Mouse (Mus musculus) frontal cortex, postnatal 36 days (tissue): ENCODE data around the gene Olfr1222.
"Not testable (repeated sequence)": the region's sequence is repeated elsewhere in the genome, so short reads cannot be mapped to it uniquely, and the experiment has no call there.

ENCODE experiments used
- DNase-seq, 2 experiments: peaks; one replicate each; pipeline ENCODE4 v3.0.0; 2022; ENCODE audit warnings: low spot score in 2 of 2

Gene Olfr1222

DNA sequence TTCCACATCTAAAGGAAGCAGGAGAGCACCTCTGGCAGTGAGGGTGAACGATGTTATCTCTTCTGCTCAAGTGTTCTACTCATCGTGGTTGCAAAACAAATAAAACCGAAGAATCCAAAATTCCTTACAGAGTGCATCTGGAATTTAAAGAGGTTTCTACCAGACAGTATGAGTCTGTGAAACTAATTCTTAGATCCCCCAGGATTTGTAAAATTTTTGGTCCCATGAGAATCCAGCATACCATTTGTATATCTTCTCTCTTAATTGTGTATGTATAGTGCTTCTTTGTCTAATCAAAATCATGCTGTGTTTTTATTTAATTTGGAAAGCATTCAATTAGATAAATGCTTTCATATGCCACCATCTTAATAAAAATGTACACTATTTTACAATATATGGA, at the start of gene Olfr1222:
Gene Olfr1222, minus strand, starts transcription at position 101 of the 400 bp plus-strand sequence.
- DNase-seq: no peak

DNA sequence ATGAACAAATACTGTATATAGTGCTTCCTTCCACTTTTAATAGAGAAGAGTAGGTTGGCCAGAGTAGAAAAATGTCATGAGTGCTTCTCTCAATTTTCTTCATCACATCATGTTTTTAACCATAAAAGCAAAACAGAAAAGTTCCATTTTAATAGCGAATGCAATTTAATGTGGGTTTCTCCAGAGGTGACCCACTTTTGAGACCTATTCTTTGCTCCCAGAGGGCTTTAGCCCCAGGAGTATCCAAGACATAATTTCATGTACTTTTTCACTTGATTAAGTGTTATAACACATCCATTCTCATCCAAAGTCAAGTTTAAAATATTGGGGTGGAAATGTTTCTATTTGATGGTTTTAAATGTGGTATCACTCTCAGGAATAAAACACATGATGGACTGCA, 41.7 kb upstream of the Olfr1222 start, which contains the start of gene Olfr1225:
Gene Olfr1225, minus strand, starts transcription at position 101 of the 400 bp plus-strand sequence.
- no peak for DNase-seq

DNA sequence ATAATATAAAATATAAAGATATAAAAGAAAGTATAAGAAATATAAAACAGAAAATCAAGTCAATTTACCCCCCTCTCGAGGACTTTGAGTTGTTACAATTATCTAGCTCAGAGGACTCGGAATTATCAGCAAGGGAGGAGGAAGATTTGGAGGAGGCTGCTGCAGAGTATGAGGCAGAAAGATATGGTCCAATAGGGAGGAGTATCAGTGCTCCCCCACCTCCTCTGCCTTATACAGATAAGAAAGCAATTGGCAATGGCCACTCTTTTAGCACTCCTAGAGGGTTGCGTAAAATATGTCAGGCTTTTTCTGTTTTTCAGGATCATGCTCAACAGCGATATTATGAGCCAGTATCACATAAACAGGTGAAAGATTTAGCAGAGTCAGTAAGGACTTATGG, 31.9 kb upstream of the Olfr1222 start:
- DNase-seq: not testable (repeated sequence)

DNA sequence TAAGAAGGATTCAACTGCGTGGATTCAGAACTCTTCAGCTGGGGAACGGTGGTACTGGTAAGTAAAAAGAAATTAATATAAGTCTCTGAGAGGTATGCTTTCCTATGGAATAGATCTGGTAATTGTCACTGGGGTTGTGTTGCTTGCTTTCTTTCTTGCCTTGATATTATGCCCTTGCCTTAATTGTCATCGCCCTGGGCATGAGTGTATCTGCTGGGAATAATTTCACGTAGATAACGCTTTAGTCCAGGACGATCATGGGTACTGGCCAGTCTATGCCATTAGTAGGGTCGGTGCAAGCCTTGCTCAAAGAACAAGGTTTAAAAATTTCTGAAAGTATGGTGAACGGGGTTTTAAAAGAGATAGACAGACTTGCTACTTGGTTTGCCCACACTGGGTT, 31.1 kb upstream of the Olfr1222 start, which contains the start of gene Olfr1224-ps1:
Gene Olfr1224-ps1, minus strand, starts transcription at position 101 of the 400 bp plus-strand sequence.
- not testable (repeated sequence) for DNase-seq

DNA sequence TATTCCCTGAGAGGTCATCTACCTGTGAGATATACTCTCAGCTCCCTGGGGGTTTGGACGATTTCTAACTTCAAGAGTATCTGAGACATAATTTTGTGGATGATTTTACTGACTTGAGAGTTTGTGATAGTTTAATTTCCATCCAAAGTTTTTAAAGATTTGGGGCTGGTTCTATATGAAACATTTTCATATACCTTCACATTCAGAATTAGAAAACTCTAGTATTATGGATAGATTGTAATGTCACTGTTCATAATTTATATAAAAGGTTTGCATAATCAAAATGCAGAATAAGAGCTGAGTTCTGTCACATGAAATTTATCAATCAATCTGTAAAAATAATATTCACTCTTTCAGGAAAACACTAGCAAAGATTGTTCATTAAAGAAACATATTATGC, 18.6 kb upstream of the Olfr1222 start, which contains the start of gene Olfr1223:
Gene Olfr1223, minus strand, starts transcription at position 101 of the 400 bp plus-strand sequence.
- DNase-seq: no peak

DNA sequence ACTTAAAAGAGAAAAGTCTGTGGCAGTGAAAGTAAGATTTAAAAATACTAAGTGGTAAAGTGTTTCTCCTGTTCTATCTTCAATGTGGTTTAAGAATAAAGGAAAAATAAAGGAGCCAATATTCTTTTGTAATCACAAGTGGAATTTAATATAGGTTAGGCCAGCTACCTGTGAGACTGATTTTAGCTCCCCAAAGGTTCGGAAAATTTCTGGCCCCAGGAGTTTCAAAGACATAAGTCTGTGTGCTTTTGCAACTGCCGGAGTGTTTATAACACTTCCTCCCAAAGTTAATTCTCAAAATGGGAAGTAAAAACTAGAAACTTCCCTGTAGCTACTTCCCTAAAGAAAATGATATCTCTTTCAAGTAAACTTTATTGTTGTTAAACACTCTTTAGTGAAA, 15.7 kb downstream of the Olfr1222 start, which contains the start of gene Olfr1221:
Gene Olfr1221, minus strand, starts transcription at position 101 of the 400 bp plus-strand sequence.
- no peak for DNase-seq

DNA sequence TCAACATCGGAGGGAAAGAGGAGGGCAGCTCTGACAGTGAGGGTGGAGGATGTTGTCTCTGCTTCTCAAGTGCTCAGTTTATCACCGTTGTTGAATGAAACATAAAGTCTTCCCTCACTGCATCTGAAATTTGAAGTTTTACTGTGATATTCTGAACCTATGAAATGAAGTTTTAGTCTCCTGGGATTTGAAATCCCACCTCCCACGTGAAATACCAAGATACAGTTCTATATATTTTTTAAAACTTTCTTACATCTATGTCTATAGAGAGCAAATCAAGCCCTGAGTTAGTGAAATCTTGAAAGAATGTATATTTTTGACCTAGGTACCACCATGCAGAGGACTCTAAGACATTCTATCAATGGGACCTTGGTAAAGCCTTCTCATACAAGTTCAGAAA, 26.1 kb downstream of the Olfr1222 start, which contains the start of gene Olfr1220:
Gene Olfr1220, minus strand, starts transcription at position 101 of the 400 bp plus-strand sequence.
- no peak for DNase-seq

DNA sequence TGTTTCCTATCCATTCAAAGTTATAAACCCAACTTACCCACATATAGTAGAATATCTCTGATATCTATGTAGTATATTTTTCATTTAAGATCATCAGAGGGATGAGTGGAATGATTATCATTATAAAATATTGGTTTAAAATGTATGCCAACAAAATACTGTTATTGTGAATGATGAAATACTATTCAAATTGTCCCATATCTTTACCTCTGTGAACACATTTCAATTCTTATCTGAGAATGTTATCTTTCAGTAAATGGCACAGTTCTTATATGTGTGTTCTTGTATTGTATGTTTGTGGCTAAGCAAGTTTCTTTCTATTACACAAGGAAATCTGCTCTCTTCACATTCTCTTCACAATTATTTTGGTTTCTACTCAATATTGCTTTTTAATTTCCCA, 27.2 kb downstream of the Olfr1222 start:
- no peak for DNase-seq

DNA sequence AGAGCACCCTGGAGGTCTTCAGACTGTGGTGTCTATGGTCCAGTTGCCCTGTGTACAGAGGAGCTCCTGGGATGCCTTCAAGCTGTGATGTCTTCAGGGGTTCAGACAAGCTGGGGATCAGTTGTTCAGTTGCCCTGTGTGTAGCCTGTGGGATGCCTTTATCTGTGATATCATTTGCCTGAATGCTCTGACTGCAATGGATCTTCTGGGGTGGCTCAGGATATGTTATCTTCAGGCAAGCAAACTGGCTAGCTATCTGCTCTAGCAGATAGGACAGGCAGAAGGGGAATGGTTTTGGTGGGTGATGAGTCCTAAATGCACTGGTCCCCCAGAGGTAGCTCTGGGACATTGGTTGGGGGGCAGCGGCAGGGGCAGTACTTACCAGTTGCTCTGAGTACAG, 39.0 kb downstream of the Olfr1222 start:
- DNase-seq: no peak

DNA sequence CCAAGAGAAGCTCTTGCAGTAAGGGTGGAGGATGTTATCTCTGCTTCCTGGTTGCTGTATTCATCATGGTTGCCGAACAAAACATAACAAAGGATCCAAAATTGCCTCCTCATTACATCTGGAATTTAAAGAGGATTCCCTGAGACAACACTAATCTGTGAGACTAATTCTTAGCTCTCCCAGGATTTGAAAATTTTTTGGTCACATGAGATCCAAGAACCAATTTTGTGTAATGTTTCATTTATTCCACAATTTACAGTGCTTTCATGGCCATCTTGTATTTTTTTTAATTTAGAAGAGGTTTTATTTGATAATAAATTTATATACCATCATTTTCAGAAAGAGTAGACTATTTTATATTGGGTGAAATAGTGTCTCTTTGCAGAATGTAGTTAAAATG, 49.4 kb downstream of the Olfr1222 start, which contains the start of gene Olfr1219:
Gene Olfr1219, minus strand, starts transcription at position 101 of the 400 bp plus-strand sequence.
- no peak for DNase-seq

DNA sequence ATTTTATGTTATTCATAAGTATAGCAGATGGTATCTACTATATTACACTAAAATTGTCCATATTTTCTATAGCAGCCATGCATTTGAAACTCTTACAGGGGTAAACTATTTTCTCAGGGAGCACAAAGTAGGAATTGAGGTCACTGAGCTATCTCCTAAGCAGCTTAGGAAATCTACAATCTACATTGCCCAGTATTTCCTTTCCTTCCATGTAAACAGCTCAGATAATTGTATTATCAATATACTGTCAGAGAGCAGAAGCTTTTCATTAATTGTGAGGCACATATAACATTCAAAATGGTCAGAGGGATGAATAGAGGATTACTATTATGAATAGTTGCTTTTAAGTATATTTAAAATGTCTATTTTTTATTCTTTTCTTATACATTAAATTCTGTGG, 51.4 kb downstream of the Olfr1222 start:
- DNase-seq: no peak
